Mouse (Mus musculus) brain, embryonic 14.5 days (tissue): ENCODE measurements at regions not wholly inside any gene's neighbourhood (a gene's known extent, or its start where the extent isn't known, plus 50 kb on each side); places are given as distances from the start of the nearest gene placed in this dataset.

Experiments used
- CTCF ChIP-seq: fragments of 200-500 bp; IDR thresholded peaks from 2 replicates; pipeline ENCODE4 v1.5.1; 2012; ENCODE audit warnings: inconsistent platforms, mild to moderate bottlenecking, moderate library complexity, borderline replicate concordance; ENCODE audit not compliant: insufficient read depth, insufficient read length; ENCODE audit errors: extremely low read depth
- POLR2A ChIP-seq: fragments of 200-500 bp; IDR thresholded peaks from 2 replicates; pipeline ENCODE4 v1.6.1; 2012; ENCODE audit warnings: mild to moderate bottlenecking, inconsistent platforms, borderline replicate concordance; ENCODE audit not compliant: poor library complexity, insufficient read depth, insufficient read length, severe bottlenecking; ENCODE audit errors: extremely low read depth

GRCm38 (mm10) chr6:109173015-109173414 is 344.6 kb downstream of the Edem1 start:
- TF ChIP-seq POLR2A = no peak
- no peak for TF ChIP-seq CTCF
